Mouse (Mus musculus) intestine, embryonic 14.5 days (tissue): ENCODE results near the gene Gm21962. TPM values are rescaled to one million over a fixed set of nuclear protein-coding genes. Genes with fewer than 3 reads are reported as not detected.

ENCODE experiments used
- ATAC-seq: fragments of 200-750 bp; cut with Nextera tagmentation; replicated peaks from 2 replicates; pipeline ENCODE4 v1.8.0; 2017; ENCODE audit warnings: low read depth, moderate number of reproducible peaks, moderate TSS enrichment, moderate library complexity; ENCODE audit not compliant: low FRiP score, low TSS enrichment
- DNase-seq: peaks from one replicate; pipeline ENCODE4 v3.0.0-alpha.2; 2018; ENCODE audit warnings: low spot score
- H3K27ac ChIP-seq: fragments of 300-500 bp; sonication (generic); 2 replicates; pipeline ENCODE4 v1.5.1; 2014; ENCODE audit warnings: low read depth, mild to moderate bottlenecking, control low read depth
- H3K27me3 ChIP-seq: fragments of 300-500 bp; sonication (generic); replicated peaks from 2 replicates; pipeline ENCODE4 v1.6.1; 2014; ENCODE audit warnings: low read length, control low read depth; ENCODE audit not compliant: control insufficient read depth, insufficient read depth
- H3K36me3 ChIP-seq: fragments of 300-500 bp; sonication (generic); 2 replicates; pipeline ENCODE4 v1.6.1; 2014; ENCODE audit warnings: low read length, control low read depth; ENCODE audit not compliant: control insufficient read depth, insufficient read depth
- H3K4me1 ChIP-seq: fragments of 300-500 bp; sonication (generic); replicated peaks from 2 replicates; pipeline ENCODE4 v1.6.1; 2014; ENCODE audit warnings: low read length, control low read depth, mixed read lengths; ENCODE audit not compliant: control insufficient read depth, insufficient read depth
- H3K4me2 ChIP-seq: fragments of 300-500 bp; sonication (generic); 2 replicates; pipeline ENCODE4 v1.6.1; 2014; ENCODE audit warnings: low read length
- H3K4me3 ChIP-seq: fragments of 300-500 bp; sonication (generic); 2 replicates; pipeline ENCODE4 v1.5.1; 2014; ENCODE audit warnings: low read depth, low read length, control low read depth, mixed read lengths
- H3K9ac ChIP-seq: fragments of 300-500 bp; sonication (generic); 2 replicates; pipeline ENCODE4 v1.6.1; 2014; ENCODE audit warnings: mild to moderate bottlenecking, low read length
- H3K9me3 ChIP-seq: fragments of 300-500 bp; sonication (generic); 2 replicates; pipeline ENCODE4 v1.6.1; 2016; ENCODE audit warnings: low read length, control low read depth; ENCODE audit not compliant: control insufficient read depth
- WGBS: fragments of 180-500 bp; shearing (Covaris S2); extraction: QIAGEN DNeasy Blood & Tissue Kit; methylation state at CpG from one replicate; pipeline ENCODE4 v1.1.7; 2014; 5-methylcytosine and 5-hydroxymethylcytosine counted together
- microRNA-seq: library from miRNA; unstranded; fragments of <30 nt; microRNA quantifications from one replicate; pipeline ENCODE4, GENCODE M21; 2016
- polyA plus RNA-seq: library from polyadenylated mRNA; unstranded; fragments of >200 nt; fragmentation: Nextera tagmentation; extraction: Ambion mirVana; gene quantifications from 2 replicates; pipeline ENCODE4 v1.2.1, GENCODE M21; 2014

The Gm21962 gene
- polyA plus RNA-seq, 1 experiment from 2014 or later: not detected

DNA sequence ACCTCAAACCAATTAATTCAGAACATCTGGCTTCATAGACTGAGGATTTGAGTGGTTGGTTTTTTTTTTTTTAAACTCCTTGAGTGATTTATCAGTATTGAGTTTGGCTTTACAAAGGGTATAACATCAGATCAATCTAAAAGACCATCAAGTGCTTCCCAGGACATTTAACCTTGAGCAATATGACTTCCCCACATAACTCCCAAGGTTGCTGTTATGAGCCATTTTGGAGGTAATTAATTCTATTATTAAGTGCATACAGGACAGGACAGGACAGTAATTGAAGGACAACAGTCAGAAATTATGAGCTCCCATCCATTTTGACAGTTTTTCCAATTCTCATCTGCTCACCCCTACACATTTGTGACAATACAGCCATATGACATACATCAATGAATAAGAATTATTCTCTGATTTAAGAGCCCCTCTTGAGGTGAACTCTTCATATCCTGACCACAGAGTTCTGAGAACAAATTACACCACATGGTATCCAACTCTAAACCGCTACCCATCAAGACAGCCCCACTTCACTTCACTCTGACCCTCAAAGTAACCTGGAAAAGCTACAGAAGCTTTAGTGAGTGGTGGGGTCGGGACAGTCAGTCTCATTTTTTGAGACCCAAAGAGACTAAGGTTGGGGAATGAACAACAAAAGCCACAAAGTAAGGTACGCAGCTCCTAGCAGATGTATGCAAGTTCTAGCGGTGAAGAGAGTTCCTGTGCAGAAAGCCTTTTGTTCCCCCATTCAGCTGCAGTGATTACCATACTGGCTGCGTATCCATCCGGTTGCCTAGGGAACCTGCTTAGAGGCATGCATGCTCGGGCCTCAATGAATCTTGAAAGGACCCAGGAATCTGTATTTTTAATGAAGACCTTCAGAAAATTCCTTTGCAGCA, 11.8 kb downstream of the Gm21962 start:
- Histone ChIP-seq H3K9me3 (no peaks in the 10 kb centered on the region), H3K36me3 (no peaks in the 10 kb centered on the region), H3K4me2 (no peak overlapping the region), H3K27ac (no peak overlapping the region), H3K27me3 (no peaks in the 10 kb centered on the region), H3K4me3 (no peak overlapping the region), H3K4me1 (peaks cover 6% of the 10 kb centered on the region; the same call in 1 of the 2 replicates), H3K9ac (no peak overlapping the region)
- 34% methylated on average over 7 of the region's 7 CpGs for WGBS
- ATAC-seq: no peak
- no peak for DNase-seq

DNA sequence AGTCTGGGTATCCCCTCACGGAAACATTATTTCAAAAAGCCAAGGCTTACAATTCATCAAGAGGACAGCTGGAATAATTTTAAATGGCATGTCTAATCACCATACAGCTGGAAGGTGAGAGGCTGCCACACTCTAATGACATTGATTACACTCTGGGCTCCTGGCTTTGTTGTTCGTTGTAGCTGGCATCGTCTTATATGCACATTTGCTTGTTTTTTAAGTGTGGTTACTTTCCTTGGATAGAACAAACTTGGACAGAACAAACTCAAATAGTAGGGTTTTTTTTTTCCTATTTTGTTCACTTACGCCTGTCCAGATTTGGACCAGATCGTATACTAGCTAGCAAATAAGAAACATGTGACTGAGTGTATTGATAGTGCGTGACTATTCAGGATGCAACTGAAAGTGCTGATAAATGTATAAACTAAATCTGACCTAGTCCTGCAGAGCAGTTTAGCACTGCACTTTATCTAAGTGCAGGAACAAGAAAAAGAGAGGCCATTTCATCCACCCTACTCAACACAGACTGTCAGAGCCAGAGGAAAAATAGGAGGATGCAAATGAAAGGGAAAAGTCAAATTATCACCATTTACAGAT, 12.6 kb downstream of the Gm21962 start:
- Histone ChIP-seq H3K4me3 (no peak overlapping the region), H3K36me3 (no peaks in the 10 kb centered on the region), H3K4me1 (peaks cover 6% of the 10 kb centered on the region; the same call in 1 of the 2 replicates), H3K9ac (no peak overlapping the region), H3K27me3 (no peaks in the 10 kb centered on the region), H3K27ac (no peak overlapping the region), H3K9me3 (no peaks in the 10 kb centered on the region), H3K4me2 (no peak overlapping the region)
- no peak for DNase-seq
- WGBS: 40% methylated on average over 6 of the region's 6 CpGs
- ATAC-seq: no peak

DNA sequence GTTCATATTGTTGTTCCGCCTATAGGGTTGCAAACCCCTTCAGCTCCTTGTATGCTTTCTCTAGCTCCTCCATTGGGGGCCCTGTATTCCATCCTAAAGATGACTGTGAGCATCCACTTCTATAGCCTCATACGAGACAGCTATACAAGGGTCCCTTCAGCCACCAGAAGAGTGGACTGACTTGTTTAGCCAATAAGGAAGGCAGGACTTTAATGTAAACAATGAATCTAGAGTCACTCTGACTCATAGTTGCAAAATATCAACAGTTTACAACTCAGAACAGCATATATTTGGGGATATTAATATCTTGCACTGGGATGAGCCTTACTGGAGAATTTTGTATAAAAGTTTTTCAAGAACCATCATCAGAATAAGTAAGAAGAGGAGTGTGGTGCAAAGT, 15.6 kb downstream of the Gm21962 start:
- DNase-seq (no peak), ATAC-seq (no peak)
- H3K4me2 ChIP-seq: no peak overlapping the region
- H3K9me3 ChIP-seq: no peaks in the 10 kb centered on the region
- WGBS: 79% methylated on average over 2 of the region's 2 CpGs
- no peaks in the 10 kb centered on the region for H3K36me3 ChIP-seq
- H3K27ac ChIP-seq: no peak overlapping the region
- H3K27me3 ChIP-seq: no peaks in the 10 kb centered on the region
- H3K9ac ChIP-seq: no peak overlapping the region
- H3K4me1 ChIP-seq: peaks cover 6% of the 10 kb centered on the region; the same call in 1 of the 2 replicates
- H3K4me3 ChIP-seq: no peak overlapping the region

DNA sequence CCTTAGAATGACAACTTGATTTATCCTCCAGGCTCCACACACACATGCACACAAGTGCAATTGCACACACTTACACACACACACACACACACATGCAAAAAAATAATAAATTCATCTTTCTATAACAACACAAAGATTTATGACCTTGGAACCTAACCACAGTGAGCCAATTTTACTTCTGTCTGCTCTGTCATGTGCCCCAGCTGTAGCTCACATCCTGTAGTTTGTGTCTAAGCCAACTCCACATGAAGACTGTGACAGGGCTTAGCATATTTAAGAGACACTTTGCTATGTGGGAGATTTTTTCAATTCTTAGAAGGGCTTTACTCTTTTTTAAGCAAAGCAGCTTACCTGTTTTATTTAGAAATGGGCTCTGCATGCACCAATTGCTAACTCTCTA, 20.2 kb downstream of the Gm21962 start:
- Histone ChIP-seq H3K9me3 (no peaks in the 10 kb centered on the region), H3K4me3 (no peak overlapping the region), H3K27ac (no peak overlapping the region), H3K9ac (no peak overlapping the region), H3K27me3 (no peaks in the 10 kb centered on the region), H3K36me3 (no peaks in the 10 kb centered on the region), H3K4me2 (no peak overlapping the region), H3K4me1 (no peaks in the 10 kb centered on the region)
- no peak for DNase-seq
- no peak for ATAC-seq

DNA sequence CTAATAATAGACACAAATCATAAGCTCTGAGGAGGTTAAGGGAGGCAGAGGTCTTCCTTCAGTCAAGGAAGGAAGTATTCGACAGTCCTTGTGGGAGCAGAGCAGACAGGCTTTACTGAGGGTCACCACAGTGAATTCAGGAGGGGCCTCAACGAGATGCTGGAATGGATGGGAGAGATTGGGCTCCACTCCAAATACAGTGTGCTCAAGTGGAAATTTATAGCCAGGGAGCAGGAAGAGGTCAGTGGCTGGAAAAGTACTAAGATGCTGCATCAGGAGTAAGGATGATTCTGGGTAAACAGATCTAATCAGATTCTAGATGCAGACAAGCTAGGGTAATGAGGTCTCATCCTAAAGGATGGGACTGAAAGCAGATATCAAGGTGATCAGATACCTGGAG, 44.6 kb downstream of the Gm21962 start:
- H3K27me3 ChIP-seq: no peaks in the 10 kb centered on the region
- ATAC-seq: no peak
- DNase-seq: no peak
- H3K4me1 ChIP-seq: no peaks in the 10 kb centered on the region
- H3K27ac ChIP-seq: no peak overlapping the region
- no peak overlapping the region for H3K4me2 ChIP-seq
- H3K9me3 ChIP-seq: no peaks in the 10 kb centered on the region
- 28% methylated on average over 2 of the region's 2 CpGs for WGBS
- H3K4me3 ChIP-seq: no peak overlapping the region
- H3K36me3 ChIP-seq: no peaks in the 10 kb centered on the region
- H3K9ac ChIP-seq: no peak overlapping the region

DNA sequence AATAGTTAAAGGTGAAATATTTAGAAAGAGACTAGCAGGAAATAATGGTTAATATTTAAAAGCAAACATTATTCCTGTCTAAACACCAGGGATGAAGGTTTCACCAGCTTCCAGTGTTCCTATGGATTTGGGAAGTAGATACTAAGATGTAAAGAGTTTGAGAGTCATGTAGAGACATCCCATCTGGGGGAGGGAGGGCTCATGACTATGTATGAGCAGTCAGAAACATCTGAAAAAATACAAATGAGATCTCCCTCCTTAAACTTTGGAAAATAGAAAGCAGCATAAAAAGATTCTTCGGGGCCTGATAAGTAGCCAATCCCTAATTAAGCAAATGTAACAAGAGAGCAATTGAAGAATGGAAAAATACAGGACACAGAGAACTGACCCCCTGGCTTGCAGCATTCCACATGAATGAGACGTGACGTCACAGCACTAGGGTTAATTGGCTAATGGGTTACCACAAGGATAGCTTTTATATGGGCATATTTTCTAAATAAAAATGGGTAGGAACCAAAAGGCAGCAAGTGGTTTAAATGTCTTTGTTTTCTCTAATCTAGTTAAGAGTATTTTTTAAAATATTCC, 45.3 kb downstream of the Gm21962 start:
- Histone ChIP-seq H3K4me2 (no peak overlapping the region), H3K9ac (no peak overlapping the region), H3K27ac (no peak overlapping the region), H3K27me3 (no peaks in the 10 kb centered on the region), H3K36me3 (no peaks in the 10 kb centered on the region), H3K9me3 (no peaks in the 10 kb centered on the region), H3K4me3 (no peak overlapping the region), H3K4me1 (no peaks in the 10 kb centered on the region)
- DNase-seq: no peak
- WGBS: 61% methylated on average over 3 of the region's 3 CpGs
- no peak for ATAC-seq

Small RNA genes lying within 50 kb of the gene (microRNA-seq; reads per million reads assigned to microRNA genes)
- not detected for gene Gm22468

Other genes starting within 250 kb of the Gm21962 start
- gene Ddit4l, start 49.9 kb upstream of the Gm21962 start, polyA plus RNA-seq: 1.2 and 1.9 TPM in 2 replicates
- gene H2afz, start 193.0 kb downstream of the Gm21962 start, polyA plus RNA-seq: 1,744 and 1,778 TPM in 2 replicates
- 9.8 and 10.0 TPM in 2 replicates for gene Dnajb14, start 196.2 kb downstream of the Gm21962 start, polyA plus RNA-seq
- 106 and 110 TPM in 2 replicates for gene Lamtor3, start 247.0 kb downstream of the Gm21962 start, polyA plus RNA-seq